Mouse (Mus musculus): ENCODE measurements around the gene Unc93a.
"Not testable (repeated sequence)": the region's sequence is repeated elsewhere in the genome, so short reads cannot be mapped to it uniquely, and the experiment has no call there.

GRCm38 (mm10) chr17:13062882-13063281, 68.7 kb downstream of the Unc93a start:
- TF ChIP-seq ZNF384 (IDR thresholded peaks at IDR 0.05; ENCODE audit: low read depth, low read length); CHD2 (IDR thresholded peaks at IDR 0.05; ENCODE audit: low read depth, low read length); MAFK (IDR thresholded peaks at IDR 0.05; ENCODE audit: insufficient read depth, low read depth, low read length): not testable (repeated sequence)
